28 mouse cellular contexts compared by ENCODE assay signal in the genomic region with DNA sequence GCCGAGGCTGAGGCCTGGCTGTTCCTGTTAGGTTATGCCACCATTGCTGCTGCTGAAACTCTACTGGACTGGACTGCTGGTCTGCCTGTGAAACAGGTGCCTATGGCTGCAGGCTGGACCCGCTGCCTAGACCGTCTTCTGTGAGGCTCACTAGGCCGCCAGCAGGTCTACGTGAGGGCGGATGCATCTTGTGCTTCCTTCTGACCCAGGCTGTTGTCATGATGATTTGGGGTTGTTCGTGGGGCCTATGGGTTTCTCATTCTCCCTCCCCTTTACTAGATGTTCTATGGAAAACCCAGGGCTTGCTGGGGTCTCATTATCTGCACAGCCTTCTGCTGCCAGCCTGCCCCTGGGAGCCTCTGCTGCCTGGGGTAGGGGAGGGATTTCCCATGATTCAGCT.
"Had no signal": no experiment of that assay in that cellular context is flagged by ENCODE, and none has a peak within 500 bp of the region (broad histone marks: within the 10 kb centered on the region; RNA-seq: fewer than 3 reads in every experiment).

No protein-coding gene starts in this region.

- DNase-seq: kidney, adult 2 months; kidney, postnatal 10 days; kidney, postnatal 4 days; layer of hippocampus, adult 9-11 months; layer of hippocampus, postnatal 36 days; left cerebral cortex, postnatal 4 days; lung, adult 18-20 months; lung, postnatal 10 days; lung, postnatal 36 days; retina, postnatal 1 day; right cerebral cortex, postnatal 25 days; thymus, adult 2 months; thymus, postnatal 14 days; thymus, postnatal 4 days had no signal

- H3K9me3 ChIP-seq: limb, embryonic 12.5 days; limb, embryonic 15.5 days; lung, embryonic 15.5 days; megakaryocyte, embryonic 14.5 days; midbrain, embryonic 10.5 days; midbrain, embryonic 13.5 days; neural tube, embryonic 13.5 days had no signal

- H3K9ac ChIP-seq: limb, embryonic 12.5 days; limb, embryonic 15.5 days; liver, embryonic 14.5 days; lung, embryonic 15.5 days; midbrain, embryonic 13.5 days; neural tube, embryonic 13.5 days had no signal

- H3K36me3 ChIP-seq: limb, embryonic 12.5 days; limb, embryonic 15.5 days; lung, embryonic 15.5 days; midbrain, embryonic 10.5 days; midbrain, embryonic 13.5 days; neural tube, embryonic 13.5 days had no signal

- H3K4me2 ChIP-seq: limb, embryonic 12.5 days; limb, embryonic 15.5 days; lung, embryonic 15.5 days; midbrain, embryonic 13.5 days; neural tube, embryonic 13.5 days had no signal

- H3K27ac ChIP-seq: layer of hippocampus, adult 2 months; left cerebral cortex, adult 2 months; limb, embryonic 12.5 days; limb, embryonic 15.5 days; liver, embryonic 14.5 days; lung, embryonic 15.5 days; midbrain, embryonic 10.5 days; midbrain, embryonic 13.5 days; neural tube, embryonic 13.5 days; stomach, postnatal 0 days had no signal

- H3K4me3 ChIP-seq: layer of hippocampus, adult 2 months; left cerebral cortex, adult 2 months; limb, embryonic 12.5 days; limb, embryonic 15.5 days; lung, embryonic 15.5 days; megakaryocyte, embryonic 14.5 days; midbrain, embryonic 10.5 days; midbrain, embryonic 13.5 days; myocyte; neural tube, embryonic 13.5 days had no signal

- ATAC-seq: intestine, embryonic 16.5 days; midbrain, embryonic 13.5 days; midbrain, embryonic 16.5 days had no signal
